Mouse (Mus musculus) cerebellum, postnatal 10 days (tissue): ENCODE results near the gene Celsr2.

Experiments
- DNase-seq, 2 experiments: peaks; one replicate each; pipeline ENCODE4 v3.0.0; 2021; ENCODE audit warnings: mixed read lengths in 2 of 2

Celsr2 gene

DNA sequence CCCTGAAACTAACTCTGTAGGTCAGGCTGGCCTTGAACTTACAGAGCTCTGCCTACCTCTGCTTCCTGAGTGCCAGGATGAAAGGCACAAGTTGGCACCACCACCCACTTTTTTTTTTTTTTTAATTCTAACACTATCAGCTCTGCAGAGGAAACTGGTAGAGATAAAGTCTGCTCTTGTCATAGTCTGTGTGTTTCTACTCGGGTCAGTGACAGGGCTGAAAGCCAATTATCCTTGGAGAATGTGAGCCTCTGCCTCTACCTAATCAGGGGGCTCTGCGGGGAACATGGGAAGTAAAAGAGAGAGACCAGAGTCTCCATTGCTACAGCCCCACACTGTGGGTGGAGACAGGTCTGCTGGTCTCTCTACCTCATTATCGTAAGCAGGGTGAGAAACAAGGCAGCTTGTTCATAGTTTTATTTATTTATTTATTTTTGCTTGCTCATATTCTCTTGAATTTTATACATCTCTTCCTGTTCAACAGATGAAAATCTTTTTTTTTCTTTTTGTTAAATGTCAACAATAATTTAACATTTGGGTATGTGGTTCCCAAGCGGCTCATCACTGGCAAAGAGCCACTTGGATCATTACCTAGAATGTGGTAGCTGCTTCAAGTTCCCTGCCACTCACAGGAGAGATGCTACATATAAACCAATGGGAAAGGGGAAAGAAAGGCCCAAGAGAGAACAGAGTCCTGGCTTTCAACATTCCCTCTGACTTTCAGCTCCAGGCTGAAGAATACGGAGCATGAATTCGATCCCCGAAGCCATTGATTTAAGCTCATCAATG, 36.3 kb downstream of the Celsr2 start:
- peak; percentile 71 to 77 for DNase-seq

DNA sequence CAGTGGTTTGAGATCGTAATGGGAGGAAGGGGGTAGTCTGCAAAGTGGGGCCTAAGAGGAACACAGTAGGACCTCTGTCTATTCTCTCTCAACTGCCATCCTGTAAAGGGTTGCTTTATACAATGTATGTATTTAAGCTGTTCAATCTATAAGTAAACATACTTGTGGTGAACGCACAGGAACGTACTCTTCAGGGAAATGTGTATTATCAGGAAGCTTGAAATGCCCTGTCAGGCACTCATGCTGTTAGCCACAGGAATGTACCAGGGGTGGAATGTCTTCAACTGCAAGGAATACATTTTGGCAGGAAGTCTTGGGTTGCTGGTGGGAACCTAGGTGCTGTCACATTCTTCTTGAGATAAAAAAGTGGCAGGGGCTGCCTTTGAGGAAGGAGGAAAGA, 42.7 kb downstream of the Celsr2 start:
- DNase-seq, result no peak

DNA sequence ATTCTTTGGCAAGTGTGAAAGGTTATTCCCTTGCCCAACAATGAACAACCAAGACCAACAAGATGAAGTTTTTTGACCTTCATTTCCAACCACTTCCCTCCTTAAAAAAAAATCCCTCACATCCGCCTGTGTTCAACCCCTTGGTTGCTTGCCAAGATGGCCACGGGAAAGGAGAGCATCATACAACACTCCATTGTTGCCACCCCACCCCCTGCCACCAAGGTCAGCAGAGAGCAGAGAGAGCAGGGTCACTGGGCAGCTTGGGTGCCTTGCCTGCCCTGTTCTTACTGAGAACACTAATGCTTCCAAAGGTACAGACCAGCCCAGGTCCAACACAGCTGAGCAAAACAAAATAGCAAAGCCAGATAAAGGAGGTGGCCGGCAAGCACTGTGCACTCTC, 43.1 kb downstream of the Celsr2 start:
- no peak for DNase-seq

- no peak for DNase-seq
These were observed 46.6 kb downstream of the Celsr2 start for GRCm38 (mm10) chr3:108368721-108369120.

- DNase-seq, result no peak
These were observed 47.5 kb downstream of the Celsr2 start for GRCm38 (mm10) chr3:108367828-108368227.

DNA sequence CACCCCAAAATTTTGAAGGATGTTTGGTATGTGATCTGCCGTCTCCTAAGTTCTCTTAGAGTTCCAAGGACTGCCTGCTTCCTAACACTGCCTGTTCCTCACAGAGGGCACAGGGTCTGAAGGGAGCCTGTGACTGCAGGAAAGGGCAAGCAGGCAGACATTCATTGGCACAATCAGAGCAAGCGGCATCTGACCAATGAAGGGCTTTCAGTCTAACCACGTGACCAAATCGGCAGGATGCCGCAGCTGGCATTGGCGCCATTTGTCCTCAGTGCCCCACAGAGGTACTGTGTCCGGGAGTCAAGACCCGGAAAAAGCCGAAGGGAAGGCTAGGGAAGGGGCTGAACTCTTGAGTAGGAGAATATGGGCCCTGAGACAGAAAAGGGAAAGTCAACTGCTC, 48.2 kb downstream of the Celsr2 start:
- peak; percentile 72 to 75 for DNase-seq

DNA sequence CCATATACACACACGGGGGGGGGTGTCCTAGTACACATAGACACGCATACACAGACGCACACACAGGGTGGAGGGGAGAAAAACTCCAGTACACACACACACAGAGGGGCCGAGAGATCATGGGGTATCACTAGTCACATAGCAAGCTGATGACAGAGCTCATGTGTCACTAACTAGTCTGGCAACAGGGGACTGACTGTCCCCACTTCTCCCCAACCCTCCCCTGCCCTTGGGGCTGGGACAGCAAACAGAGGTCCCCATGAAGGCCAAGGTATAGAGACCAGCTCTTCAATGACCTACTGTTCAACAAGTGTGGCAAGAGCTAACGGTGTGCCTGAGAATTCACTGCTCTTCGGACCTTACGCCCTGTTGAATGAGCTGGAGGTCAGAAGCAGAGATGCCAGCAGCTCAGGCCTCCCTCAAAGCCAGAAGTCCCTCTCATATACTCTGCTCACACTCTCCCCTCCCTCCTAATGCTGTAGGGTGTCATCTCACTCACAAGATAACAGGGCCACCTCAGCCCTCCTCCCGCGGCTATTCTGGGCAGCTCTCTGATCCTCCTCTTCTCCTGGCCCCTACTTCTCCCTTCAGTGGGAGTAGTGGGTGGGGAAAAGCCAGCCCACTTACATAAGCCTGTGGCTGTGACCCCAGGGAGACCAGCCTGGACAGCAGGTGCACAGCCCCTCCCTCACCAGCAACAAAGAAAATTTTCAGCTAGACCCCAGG, 50.9 kb downstream of the Celsr2 start, which contains the start of gene Mybphl:
Gene Mybphl (plus strand): TSS at position 642 of the 726 bp plus-strand sequence.
- no peak for DNase-seq

- peak in 1 of 2 experiments; percentile 32 for DNase-seq
These were observed 51.7 kb downstream of the Celsr2 start for GRCm38 (mm10) chr3:108363626-108364025.

DNA sequence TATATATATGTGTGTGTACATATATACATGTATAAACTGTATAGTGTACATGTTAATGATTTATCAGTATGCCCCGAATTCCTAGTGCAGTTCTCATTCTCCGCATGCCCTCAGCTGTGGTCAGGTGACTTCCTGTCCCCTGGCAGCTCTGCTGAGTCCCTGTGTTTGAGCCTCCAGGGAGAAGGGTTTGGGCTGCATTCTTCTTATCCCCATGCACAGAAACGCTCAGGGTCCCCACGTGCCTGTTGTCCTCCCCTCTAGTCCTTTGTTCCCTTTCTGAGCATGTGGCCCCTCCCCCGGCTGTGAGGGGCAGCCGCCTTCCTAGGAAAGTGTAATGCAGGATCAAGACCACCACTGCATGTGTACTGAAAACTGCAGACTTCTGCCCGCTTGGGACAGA, 54.5 kb downstream of the Celsr2 start:
- DNase-seq, result no peak

GRCm38 (mm10) chr3:108358445-108358844, 56.9 kb downstream of the Celsr2 start:
- peak in 1 of 2 experiments; percentile 34 for DNase-seq

- no peak for DNase-seq
These were observed 58.3 kb downstream of the Celsr2 start for GRCm38 (mm10) chr3:108357051-108357450.

DNA sequence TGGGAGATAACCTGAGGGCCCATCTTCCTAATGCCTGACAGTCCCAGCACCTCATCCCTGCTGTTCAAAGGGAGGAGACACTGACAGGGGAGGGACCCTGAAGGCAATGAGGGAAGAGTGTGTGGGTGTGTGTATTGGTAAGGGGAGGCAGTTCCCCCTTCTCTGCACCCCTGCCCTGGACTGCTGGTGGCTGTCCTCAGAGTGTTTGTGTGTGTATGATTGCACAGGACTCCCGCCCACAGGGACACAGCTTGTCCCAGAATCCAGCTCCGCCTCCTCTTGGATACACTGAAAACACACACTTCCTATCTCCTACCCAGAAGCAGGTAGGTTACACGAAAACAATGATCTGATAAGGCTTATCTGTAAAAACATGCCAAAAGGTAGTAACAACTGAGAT, 60.1 kb downstream of the Celsr2 start:
- no peak for DNase-seq

GRCm38 (mm10) chr3:108348376-108348775, 67.0 kb downstream of the Celsr2 start:
- no peak for DNase-seq

DNA sequence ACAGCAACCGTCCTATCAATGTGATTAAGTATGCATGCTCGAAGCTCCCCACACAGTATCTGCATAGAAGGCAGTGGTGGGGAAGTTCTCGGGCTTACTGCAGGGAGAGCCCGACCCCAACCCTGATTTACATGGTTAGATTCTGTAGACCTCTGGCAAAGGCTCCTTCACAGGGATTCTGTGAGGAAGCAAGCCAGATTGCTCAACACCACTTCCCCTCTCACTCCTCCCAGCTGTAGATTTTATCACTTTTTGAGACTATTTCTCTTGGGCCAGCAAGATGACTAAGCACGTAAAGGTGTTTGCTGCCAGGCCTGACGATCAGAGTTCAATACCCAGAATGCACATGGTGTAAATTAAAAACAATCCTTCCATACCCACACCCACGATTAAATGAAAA, 69.5 kb downstream of the Celsr2 start:
- no peak for DNase-seq

- no peak for DNase-seq
These were observed 73.2 kb downstream of the Celsr2 start for GRCm38 (mm10) chr3:108342185-108342584.

- no peak for DNase-seq
These were observed 74.3 kb downstream of the Celsr2 start for GRCm38 (mm10) chr3:108341040-108341439.
